Mouse (Mus musculus) liver, adult 2 months (tissue): ENCODE measurements at regions not wholly inside any gene's neighbourhood (a gene's known extent, or its start where the extent isn't known, plus 50 kb on each side); places are given as distances from the start of the nearest gene placed in this dataset.

Experiments
- CTCF ChIP-seq: fragments of 200-500 bp; IDR thresholded peaks from 2 replicates; pipeline ENCODE4 v1.5.1; 2011; ENCODE audit warnings: low read depth, low read length, control low read depth
- POLR2A ChIP-seq: fragments of 200-500 bp; IDR thresholded peaks from 2 replicates; pipeline ENCODE4 v1.6.1; 2011; ENCODE audit warnings: low read length, control low read depth; ENCODE audit not compliant: insufficient read depth; ENCODE audit errors: extremely low read depth

DNA sequence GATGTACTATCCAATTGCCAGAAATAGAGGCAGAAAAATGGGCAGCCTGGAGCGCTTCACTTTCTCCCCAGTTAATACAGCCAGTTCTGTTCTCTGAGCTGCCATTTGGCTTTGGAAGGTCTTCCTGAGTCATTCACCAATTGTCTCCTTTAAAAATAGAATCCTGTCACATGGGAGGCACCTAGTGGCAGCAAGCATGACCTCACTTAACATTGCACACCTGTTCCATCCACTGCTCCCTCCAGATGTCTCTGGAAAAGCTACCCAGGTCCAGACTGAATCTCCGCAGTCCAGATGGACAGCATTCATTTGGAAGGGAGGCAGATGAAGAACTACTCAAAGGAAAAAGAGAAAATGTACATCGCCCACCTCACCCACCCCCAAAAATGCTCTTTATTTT, 73.9 kb upstream of the Spag17 start:
- TF ChIP-seq CTCF: no peak
- no peak for TF ChIP-seq POLR2A
